Mouse (Mus musculus): ENCODE results near the gene Synpo2l. TPM values are rescaled to one million over a fixed set of nuclear protein-coding genes. Genes with fewer than 3 reads are reported as not detected.

The Synpo2l gene
- polyA plus RNA-seq, 1 experiment from 2014 or later: 0.23 TPM

Small RNAs within 50 kb of the gene (microRNA-seq; reads per million reads assigned to microRNA genes)
- gene Mir6946: 1.9 reads per million

Other genes starting within 250 kb of the Synpo2l start
- 1.2 and 1.9 TPM in 2 replicates for gene Cfap70, start 216.1 kb downstream of the Synpo2l start, polyA plus RNA-seq (2015; fragmentation: Nextera tagmentation; extraction: Ambion mirVana)
- gene Anxa7, start 188.2 kb downstream of the Synpo2l start, polyA plus RNA-seq (2015; fragmentation: Nextera tagmentation; extraction: Ambion mirVana): 20.6 and 20.8 TPM in 2 replicates
- 0.30 and 0.41 TPM in 2 replicates for gene Mss51, start 171.5 kb downstream of the Synpo2l start, polyA plus RNA-seq (2015; fragmentation: Nextera tagmentation; extraction: Ambion mirVana)
- gene Ppp3cb, start 121.8 kb downstream of the Synpo2l start, polyA plus RNA-seq (2015; fragmentation: Nextera tagmentation; extraction: Ambion mirVana): 67.1 and 87.0 TPM in 2 replicates
- gene Usp54, start 27.3 kb downstream of the Synpo2l start, polyA plus RNA-seq (2015; fragmentation: Nextera tagmentation; extraction: Ambion mirVana): 8.7 and 10.6 TPM in 2 replicates
- 0.15 and 3.7 TPM in 2 replicates for gene Myoz1, start 11.8 kb downstream of the Synpo2l start, polyA plus RNA-seq (2015; fragmentation: Nextera tagmentation; extraction: Ambion mirVana)
- gene Sec24c, start 6.0 kb upstream of the Synpo2l start, polyA plus RNA-seq (2015; fragmentation: Nextera tagmentation; extraction: Ambion mirVana): 80.6 and 103 TPM in 2 replicates
- 29.1 and 30.1 TPM in 2 replicates for gene Fut11, start 26.6 kb upstream of the Synpo2l start, polyA plus RNA-seq (2015; fragmentation: Nextera tagmentation; extraction: Ambion mirVana)
- 148 and 163 TPM in 2 replicates for gene Chchd1, start 34.7 kb upstream of the Synpo2l start, polyA plus RNA-seq (2015; fragmentation: Nextera tagmentation; extraction: Ambion mirVana)
- 36.1 and 42.2 TPM in 2 replicates for gene Zswim8, start 39.2 kb upstream of the Synpo2l start, polyA plus RNA-seq (2015; fragmentation: Nextera tagmentation; extraction: Ambion mirVana)
- 16.7 and 20.8 TPM in 2 replicates for gene Ndst2, start 66.2 kb upstream of the Synpo2l start, polyA plus RNA-seq (2015; fragmentation: Nextera tagmentation; extraction: Ambion mirVana)
- gene Camk2g, start 125.7 kb upstream of the Synpo2l start, polyA plus RNA-seq (2015; fragmentation: Nextera tagmentation; extraction: Ambion mirVana): 214 and 241 TPM in 2 replicates
- 0.17 and 0.56 TPM in 2 replicates for gene Plau, start 168.3 kb upstream of the Synpo2l start, polyA plus RNA-seq (2015; fragmentation: Nextera tagmentation; extraction: Ambion mirVana)